Mouse (Mus musculus): ENCODE measurements around the gene Fbxo11. TPM values are rescaled to one million over a fixed set of nuclear protein-coding genes. Genes with fewer than 3 reads are reported as not detected.

The Fbxo11 gene
- polyA plus RNA-seq, 1 experiment = 39.6 TPM

DNA sequence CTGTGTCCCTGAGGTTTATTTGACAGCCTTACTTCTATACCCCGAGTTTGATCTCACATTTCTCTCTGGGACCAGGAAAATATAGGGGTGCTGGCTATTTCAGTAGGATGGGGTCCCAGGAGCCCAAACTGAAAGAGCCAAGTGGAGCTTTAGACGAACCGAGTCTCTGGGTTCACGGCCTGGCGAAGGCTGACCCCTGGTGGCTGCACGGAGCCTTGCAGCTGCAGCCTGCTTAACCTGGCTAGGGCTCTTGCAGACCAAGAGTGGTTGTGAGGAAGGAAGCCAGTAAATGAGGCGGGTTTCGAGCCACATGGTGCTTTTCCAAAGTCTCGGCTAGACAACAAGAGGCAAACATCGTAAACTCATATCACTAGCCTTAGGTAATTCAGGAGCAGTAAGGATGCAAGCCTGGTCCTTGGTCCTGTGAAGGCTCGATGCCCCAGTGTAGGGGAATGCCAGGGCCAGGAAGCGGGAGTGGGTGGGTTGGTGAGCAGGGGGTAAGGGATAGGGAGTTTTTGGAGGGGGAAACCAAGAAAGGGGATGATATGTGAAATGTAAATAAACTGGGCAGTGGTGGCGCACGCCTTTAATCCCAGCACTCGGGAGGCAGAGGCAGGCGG, 116.0 kb downstream of the Fbxo11 start:
- Histone ChIP-seq H3K4me3 (ENCODE audit: control insufficient read depth, insufficient read depth, low read length) (no peak overlapping the region), H3K4me1 (replicated peaks; ENCODE audit: control insufficient read depth, insufficient read depth, low read length) (no peaks in the 10 kb centered on the region), H3K36me3 (ENCODE audit: control insufficient read depth, insufficient read depth, low read length) (no peaks in the 10 kb centered on the region), H3K27me3 (ENCODE audit: control insufficient read depth, insufficient read depth, low read length) (no peaks in the 10 kb centered on the region), H3K27ac (ENCODE audit: control insufficient read depth, insufficient read depth, low read length) (no peak overlapping the region)
- WGBS = 39% methylated on average over 16 of the region's 16 CpGs
- DNase-seq = peak; percentile 82
- TF ChIP-seq CTCF (IDR thresholded peaks at IDR 0.05; ENCODE audit: borderline replicate concordance, control insufficient read depth, extremely low read depth, insufficient read depth, low read length, poor library complexity) (peak; percentile 96), POLR2A (IDR thresholded peaks at IDR 0.05; ENCODE audit: control insufficient read depth, extremely low read depth, insufficient read depth, low read length, poor library complexity) (no peak)

Other genes starting within 250 kb of the Fbxo11 start
- not detected in 2 replicates for gene Rpl36-ps4, start 144.3 kb downstream of the Fbxo11 start, polyA plus RNA-seq (2012; rRNA removed)
- gene Msh6, start 90.2 kb downstream of the Fbxo11 start, polyA plus RNA-seq (2012; rRNA removed) = 24.0 and 27.6 TPM in 2 replicates